Mouse (Mus musculus): ENCODE results near the gene Qk. TPM values are rescaled to one million over a fixed set of nuclear protein-coding genes. Genes with fewer than 3 reads are reported as not detected.
A peak's percentile ranks its signal among the peaks of the same experiment; 100 is the strongest.

Gene Qk
- polyA plus RNA-seq, 1 experiment = 76.0 TPM

GRCm38 (mm10) chr17:10335809-10336499 lies 16.3 kb upstream of the Qk start:
- TF ChIP-seq CTCF (IDR thresholded peaks at IDR 0.05; ENCODE audit: extremely low read depth, insufficient read depth, insufficient read length, insufficient replicate concordance) (no peak), POLR2A (IDR thresholded peaks at IDR 0.05; ENCODE audit: low read depth, low read length) (no peak)
- Histone ChIP-seq H3K27ac (ENCODE audit: insufficient read depth, low read length) (no peak overlapping the region), H3K27me3 (ENCODE audit: control insufficient read depth, insufficient read depth, low read length) (0 out of 2 replicates have a peak, but pooled peaks cover 3% of the 10 kb centered on the region), H3K36me3 (ENCODE audit: control insufficient read depth, insufficient read depth, low read length) (no peaks in the 10 kb centered on the region), H3K4me3 (ENCODE audit: extremely low read depth, insufficient read depth, insufficient read length) (no peak overlapping the region), H3K4me1 (ENCODE audit: control insufficient read depth, insufficient read depth, insufficient read length) (no peaks in the 10 kb centered on the region)
- 35% methylated on average over 16 of the region's 16 CpGs for WGBS
- DNase-seq (ENCODE audit: low read depth in 1 of 2, low spot score in 2 of 2) = no peak

- Histone ChIP-seq H3K36me3 (ENCODE audit: control insufficient read depth, insufficient read depth, low read length) (no peaks in the 10 kb centered on the region), H3K4me3 (ENCODE audit: extremely low read depth, insufficient read depth, insufficient read length) (peak overlapping the region; percentile 23), H3K4me1 (ENCODE audit: control insufficient read depth, insufficient read depth, insufficient read length) (no peaks in the 10 kb centered on the region), H3K27me3 (ENCODE audit: control insufficient read depth, insufficient read depth, low read length) (0 out of 2 replicates have a peak, but pooled peaks cover 3% of the 10 kb centered on the region), H3K27ac (ENCODE audit: insufficient read depth, low read length) (peak overlapping the region; percentile 28; the same call in 1 of the 2 replicates)
- TF ChIP-seq CTCF (IDR thresholded peaks at IDR 0.05; ENCODE audit: extremely low read depth, insufficient read depth, insufficient read length, insufficient replicate concordance) = no peak
- TF ChIP-seq POLR2A (IDR thresholded peaks at IDR 0.05; ENCODE audit: low read depth, low read length) = no peak
- whole genome bisulfite sequencing = 3% methylated on average over 31 of the region's 31 CpGs
- DNase-seq (ENCODE audit: low read depth in 1 of 2, low spot score in 2 of 2) = no peak
Observed at GRCm38 (mm10) chr17:10334957-10335690, 15.5 kb upstream of the Qk start.

GRCm38 (mm10) chr17:10334481-10334880 lies 14.8 kb upstream of the Qk start:
- H3K4me1 ChIP-seq (ENCODE audit: control insufficient read depth, insufficient read depth, insufficient read length) = no peaks in the 10 kb centered on the region
- WGBS = 68% methylated on average over 1 of the region's 1 CpGs

GRCm38 (mm10) chr17:10333321-10333720 lies 13.7 kb upstream of the Qk start:
- Histone ChIP-seq H3K4me3 (ENCODE audit: extremely low read depth, insufficient read depth, insufficient read length) (no peak overlapping the region), H3K27me3 (ENCODE audit: control insufficient read depth, insufficient read depth, low read length) (0 out of 2 replicates have a peak, but pooled peaks cover 3% of the 10 kb centered on the region), H3K27ac (ENCODE audit: insufficient read depth, low read length) (no peak overlapping the region), H3K36me3 (ENCODE audit: control insufficient read depth, insufficient read depth, low read length) (no peaks in the 10 kb centered on the region), H3K4me1 (ENCODE audit: control insufficient read depth, insufficient read depth, insufficient read length) (no peaks in the 10 kb centered on the region)
- TF ChIP-seq CTCF (IDR thresholded peaks at IDR 0.05; ENCODE audit: extremely low read depth, insufficient read depth, insufficient read length, insufficient replicate concordance) (no peak), POLR2A (IDR thresholded peaks at IDR 0.05; ENCODE audit: low read depth, low read length) (no peak)
- WGBS = 94% methylated on average over 8 of the region's 8 CpGs
- DNase-seq (ENCODE audit: low read depth in 1 of 2, low spot score in 2 of 2) = no peak

More at GRCm38 (mm10) chr17:10334481-10334880, 14.8 kb upstream of the Qk start:
- TF ChIP-seq CTCF (IDR thresholded peaks at IDR 0.05; ENCODE audit: extremely low read depth, insufficient read depth, insufficient read length, insufficient replicate concordance) = no peak
- no peak for TF ChIP-seq POLR2A (IDR thresholded peaks at IDR 0.05; ENCODE audit: low read depth, low read length)
- H3K36me3 ChIP-seq (ENCODE audit: control insufficient read depth, insufficient read depth, low read length) = no peaks in the 10 kb centered on the region
- H3K27me3 ChIP-seq (ENCODE audit: control insufficient read depth, insufficient read depth, low read length) = 0 out of 2 replicates have a peak, but pooled peaks cover 3% of the 10 kb centered on the region
- no peak for DNase-seq (ENCODE audit: low read depth in 1 of 2, low spot score in 2 of 2)
- no peak overlapping the region for H3K27ac ChIP-seq (ENCODE audit: insufficient read depth, low read length)
- no peak overlapping the region for H3K4me3 ChIP-seq (ENCODE audit: extremely low read depth, insufficient read depth, insufficient read length)

GRCm38 (mm10) chr17:10332127-10332526 lies 12.5 kb upstream of the Qk start:
- no peak for TF ChIP-seq POLR2A (IDR thresholded peaks at IDR 0.05; ENCODE audit: low read depth, low read length)
- TF ChIP-seq CTCF (IDR thresholded peaks at IDR 0.05; ENCODE audit: extremely low read depth, insufficient read depth, insufficient read length, insufficient replicate concordance) = no peak
- no peaks in the 10 kb centered on the region for H3K4me1 ChIP-seq (ENCODE audit: control insufficient read depth, insufficient read depth, insufficient read length)
- H3K27ac ChIP-seq (ENCODE audit: insufficient read depth, low read length) = no peak overlapping the region
- no peaks in the 10 kb centered on the region for H3K36me3 ChIP-seq (ENCODE audit: control insufficient read depth, insufficient read depth, low read length)
- no peak overlapping the region for H3K4me3 ChIP-seq (ENCODE audit: extremely low read depth, insufficient read depth, insufficient read length)
- no peak for DNase-seq (ENCODE audit: low read depth in 1 of 2, low spot score in 2 of 2)
- whole genome bisulfite sequencing = 92% methylated on average over 3 of the region's 3 CpGs
- 0 out of 2 replicates have a peak, but pooled peaks cover 3% of the 10 kb centered on the region for H3K27me3 ChIP-seq (ENCODE audit: control insufficient read depth, insufficient read depth, low read length)

GRCm38 (mm10) chr17:10329461-10329860 lies 9.8 kb upstream of the Qk start:
- no peak overlapping the region for H3K27ac ChIP-seq (ENCODE audit: insufficient read depth, low read length)
- no peak overlapping the region for H3K4me3 ChIP-seq (ENCODE audit: extremely low read depth, insufficient read depth, insufficient read length)
- H3K4me1 ChIP-seq (ENCODE audit: control insufficient read depth, insufficient read depth, insufficient read length) = no peaks in the 10 kb centered on the region
- H3K36me3 ChIP-seq (ENCODE audit: control insufficient read depth, insufficient read depth, low read length) = no peaks in the 10 kb centered on the region
- WGBS = 84% methylated on average over 5 of the region's 5 CpGs
- H3K27me3 ChIP-seq (ENCODE audit: control insufficient read depth, insufficient read depth, low read length) = no peaks in the 10 kb centered on the region
- TF ChIP-seq POLR2A (IDR thresholded peaks at IDR 0.05; ENCODE audit: low read depth, low read length) (no peak), CTCF (IDR thresholded peaks at IDR 0.05; ENCODE audit: extremely low read depth, insufficient read depth, insufficient read length, insufficient replicate concordance) (no peak)
- DNase-seq (ENCODE audit: low read depth in 1 of 2, low spot score in 2 of 2) = no peak

Measured in spleen, adult 2 months (tissue).